Mouse (Mus musculus): Measurements from ENCODE around the gene Csrnp3.

- TF ChIP-seq CTCF (IDR thresholded peaks at IDR 0.05; ENCODE audit: low read depth, low read length), result no peak
- no peak for TF ChIP-seq GATA1 (IDR thresholded peaks at IDR 0.05; ENCODE audit: borderline replicate concordance, low read length)
- TF ChIP-seq TAL1 (conservative IDR thresholded peaks at IDR 0.05; ENCODE audit: low read depth, low read length), result no peak
- TF ChIP-seq POLR2AphosphoS5 (IDR thresholded peaks at IDR 0.05; ENCODE audit: insufficient replicate concordance, low read depth, low read length), result no peak
- TF ChIP-seq GATA2 (IDR thresholded peaks at IDR 0.05; ENCODE audit: borderline replicate concordance, low read depth, low read length), result no peak
These were observed 96.8 kb downstream of the Csrnp3 start for GRCm38 (mm10) chr2:65942346-65942745.

Measured in G1E (cell line).